Mouse (Mus musculus) layer of hippocampus, adult 6 months (tissue): ENCODE measurements around the gene Mpped1. TPM values are rescaled to one million over a fixed set of nuclear protein-coding genes. Genes with fewer than 3 reads are reported as not detected.

ENCODE experiments used
- long read RNA-seq, 2 experiments: library from polyadenylated mRNA; unstranded; transcript quantifications; one replicate each; pipeline ENCODE4 v2.0.0; 2019 to 2020
- polyA plus RNA-seq: library from polyadenylated mRNA; unstranded; fragments of <200 nt; fragmentation: Nextera tagmentation; gene quantifications from 2 replicates; pipeline ENCODE4 v1.2.3, GENCODE M21; 2021

The Mpped1 gene
- 113 and 149 TPM in 2 replicates for polyA plus RNA-seq
- long read RNA-seq, experiment 1, transcript Mpped1-201 (7 exons, 3,265 nt): major isoform, 91 of 168 reads
- long read RNA-seq, experiment 1, partial matches to known transcripts: 61 of 168 reads
- long read RNA-seq, experiment 1, other reads (novel, unspliced or antisense): 16 of 168 reads
- long read RNA-seq, experiment 2, transcript Mpped1-201 (7 exons, 3,265 nt): major isoform, 431 of 647 reads
- long read RNA-seq, experiment 2, partial matches to known transcripts: 113 of 647 reads
- long read RNA-seq, experiment 2, other reads (novel, unspliced or antisense): 99 of 647 reads

GRCm38 (mm10) chr15:83779387-83779786 lies at the start of gene Mpped1:
Gene Mpped1, plus strand, starts transcription at chr15:83779467.

Other genes with a start within 250 kb of the Mpped1 start
- 36.9 and 62.2 TPM in 2 replicates for gene Tspo, start 215.9 kb upstream of the Mpped1 start, polyA plus RNA-seq
- gene Mcat, start 215.7 kb upstream of the Mpped1 start, polyA plus RNA-seq: 3.9 and 5.2 TPM in 2 replicates
- 4.0 and 4.3 TPM in 2 replicates for gene Ttll12, start 184.3 kb upstream of the Mpped1 start, polyA plus RNA-seq
- 6.9 and 7.0 TPM in 2 replicates for gene Scube1, start 54.4 kb upstream of the Mpped1 start, polyA plus RNA-seq